Mouse (Mus musculus) liver, embryonic 16.5 days (tissue): ENCODE results near the gene Bex1. TPM values are rescaled to one million over a fixed set of nuclear protein-coding genes. Genes with fewer than 3 reads are reported as not detected.

ENCODE experiments used
- ATAC-seq: fragments of 200-750 bp; cut with Nextera tagmentation; 2 replicates; pipeline ENCODE4 v1.8.0; 2017; ENCODE audit warnings: low read depth, mild to moderate bottlenecking, moderate number of reproducible peaks, moderate library complexity
- H3K27ac ChIP-seq: fragments of 300-500 bp; sonication (generic); 2 replicates; pipeline ENCODE4 v1.5.1; 2014; ENCODE audit warnings: mild to moderate bottlenecking, low read length
- H3K27me3 ChIP-seq: fragments of 300-500 bp; sonication (generic); 2 replicates; pipeline ENCODE4 v1.6.1; 2014; ENCODE audit warnings: low read depth, low read length, mixed read lengths; ENCODE audit not compliant: control insufficient read depth, insufficient read depth
- H3K36me3 ChIP-seq: fragments of 300-500 bp; sonication (generic); 2 replicates; pipeline ENCODE4 v1.6.1; 2014; ENCODE audit warnings: mild to moderate bottlenecking; ENCODE audit not compliant: control insufficient read depth, insufficient read depth
- H3K4me1 ChIP-seq: fragments of 300-500 bp; sonication (generic); 2 replicates; pipeline ENCODE4 v1.6.1; 2014; ENCODE audit warnings: low read depth, low read length, mixed read lengths; ENCODE audit not compliant: control insufficient read depth
- H3K4me2 ChIP-seq: fragments of 300-500 bp; sonication (generic); 2 replicates; pipeline ENCODE4 v1.6.1; 2014; ENCODE audit warnings: low read depth, low read length, mixed read lengths
- H3K4me3 ChIP-seq: fragments of 300-500 bp; sonication (generic); 2 replicates; pipeline ENCODE4 v1.5.1; 2014; ENCODE audit warnings: low read depth, mild to moderate bottlenecking, low read length
- H3K9ac ChIP-seq: fragments of 300-500 bp; sonication (generic); 2 replicates; pipeline ENCODE4 v1.6.1; 2014; ENCODE audit warnings: low read depth, low read length
- H3K9me3 ChIP-seq: fragments of 300-500 bp; sonication (generic); replicated peaks from 2 replicates; pipeline ENCODE4 v1.6.1; 2016; ENCODE audit warnings: low read length; ENCODE audit not compliant: control insufficient read depth
- WGBS: fragments of 180-500 bp; shearing (Covaris S2); extraction: QIAGEN DNeasy Blood & Tissue Kit; methylation state at CpG from one replicate; pipeline ENCODE4 v1.1.7; 2014; ENCODE audit not compliant: insufficient replicate concordance; 5-methylcytosine and 5-hydroxymethylcytosine counted together
- microRNA-seq: library from miRNA; unstranded; fragments of <30 nt; microRNA quantifications from one replicate; pipeline ENCODE4, GENCODE M21; 2016
- polyA plus RNA-seq: library from polyadenylated mRNA; unstranded; fragments of >200 nt; fragmentation: Nextera tagmentation; extraction: Ambion mirVana; gene quantifications from 2 replicates; pipeline ENCODE4 v1.2.1, GENCODE M21; 2015

Gene Bex1
- polyA plus RNA-seq, 1 experiment from 2014 or later, result 205 TPM

- Histone ChIP-seq H3K36me3 (no peaks in the 10 kb centered on the region), H3K4me1 (no peaks in the 10 kb centered on the region), H3K4me2 (no peak overlapping the region), H3K27ac (no peak overlapping the region), H3K9me3 (no peaks in the 10 kb centered on the region), H3K9ac (no peak overlapping the region), H3K4me3 (no peak overlapping the region), H3K27me3 (no peaks in the 10 kb centered on the region)
- ATAC-seq, result peak; percentile 68
- WGBS, result 29% methylated on average over 1 of the region's 1 CpGs
Measured at GRCm38 (mm10) chrX:136183107-136183506, 32.2 kb downstream of the Bex1 start.

DNA sequence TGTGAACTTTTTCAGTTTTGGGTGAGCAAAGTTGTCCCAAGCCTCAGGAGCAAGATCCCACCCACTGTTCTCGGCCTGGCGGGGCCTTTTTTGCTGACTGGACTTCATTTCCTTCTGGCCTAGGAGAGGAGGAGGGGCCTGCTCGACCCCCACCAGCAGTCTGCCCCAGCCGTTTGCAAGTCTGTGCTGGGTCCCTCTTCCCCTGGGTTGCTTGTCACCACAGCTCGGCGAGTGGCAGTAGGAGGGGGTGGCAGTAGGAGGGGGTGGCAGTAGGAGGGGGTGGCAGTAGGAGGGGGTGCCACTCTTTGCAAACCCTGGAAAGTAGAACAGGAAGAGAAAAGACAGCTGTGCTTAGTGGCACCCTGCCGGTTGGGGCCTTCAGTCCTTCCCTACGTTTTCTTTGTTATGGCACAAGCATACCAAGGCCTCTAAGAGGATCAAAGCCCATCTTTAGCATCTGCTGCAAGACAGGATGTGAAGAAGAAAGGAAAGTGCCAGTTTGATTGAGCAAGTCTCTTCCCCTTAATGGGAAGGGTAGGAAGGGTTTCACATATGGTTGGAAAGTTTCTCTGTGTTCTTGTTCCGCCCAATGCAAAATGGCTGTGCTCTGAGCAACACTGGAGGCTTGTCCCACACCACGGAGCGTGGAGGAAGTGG, 34.3 kb downstream of the Bex1 start:
- Histone ChIP-seq H3K9ac (no peak overlapping the region), H3K27ac (no peak overlapping the region), H3K4me2 (no peak overlapping the region), H3K4me3 (no peak overlapping the region), H3K4me1 (no peaks in the 10 kb centered on the region), H3K27me3 (no peaks in the 10 kb centered on the region), H3K36me3 (no peaks in the 10 kb centered on the region), H3K9me3 (no peaks in the 10 kb centered on the region)
- ATAC-seq, result no peak
- WGBS, result 19% methylated on average over 11 of the region's 11 CpGs

GRCm38 (mm10) chrX:136172786-136173185, 42.5 kb downstream of the Bex1 start:
- Histone ChIP-seq H3K4me3 (peak overlapping the region; percentile 73), H3K4me2 (peak overlapping the region; percentile 59), H3K9me3 (no peaks in the 10 kb centered on the region), H3K4me1 (no peaks in the 10 kb centered on the region; the same call in 1 of the 2 replicates), H3K9ac (no peak overlapping the region), H3K36me3 (no peaks in the 10 kb centered on the region; the same call in 1 of the 2 replicates), H3K27me3 (no peaks in the 10 kb centered on the region), H3K27ac (no peak overlapping the region)
- no peak for ATAC-seq
- WGBS, result 30% methylated on average over 10 of the region's 10 CpGs

- no peaks in the 10 kb centered on the region for H3K27me3 ChIP-seq
- H3K27ac ChIP-seq, result peak within 1 kb of the TSS; percentile 84
- H3K4me3 ChIP-seq, result peak within 1 kb of the TSS; percentile 73
- H3K9ac ChIP-seq, result peak within 1 kb of the TSS; percentile 67
- WGBS, result 11% methylated on average over 10 of the region's 10 CpGs
- no peaks in the 10 kb centered on the region for H3K9me3 ChIP-seq
- peak; percentile 90 for ATAC-seq
- no peaks in the 10 kb centered on the region; the same call in 1 of the 2 replicates for H3K36me3 ChIP-seq
- peak within 1 kb of the TSS; percentile 59 for H3K4me2 ChIP-seq
- no peaks in the 10 kb centered on the region; the same call in 1 of the 2 replicates for H3K4me1 ChIP-seq
Measured at GRCm38 (mm10) chrX:136172118-136172551, 43.2 kb downstream of the Bex1 start, which contains the start of gene Tceal8. TSS of gene Tceal8 (minus strand) at chrX:136172342.

DNA sequence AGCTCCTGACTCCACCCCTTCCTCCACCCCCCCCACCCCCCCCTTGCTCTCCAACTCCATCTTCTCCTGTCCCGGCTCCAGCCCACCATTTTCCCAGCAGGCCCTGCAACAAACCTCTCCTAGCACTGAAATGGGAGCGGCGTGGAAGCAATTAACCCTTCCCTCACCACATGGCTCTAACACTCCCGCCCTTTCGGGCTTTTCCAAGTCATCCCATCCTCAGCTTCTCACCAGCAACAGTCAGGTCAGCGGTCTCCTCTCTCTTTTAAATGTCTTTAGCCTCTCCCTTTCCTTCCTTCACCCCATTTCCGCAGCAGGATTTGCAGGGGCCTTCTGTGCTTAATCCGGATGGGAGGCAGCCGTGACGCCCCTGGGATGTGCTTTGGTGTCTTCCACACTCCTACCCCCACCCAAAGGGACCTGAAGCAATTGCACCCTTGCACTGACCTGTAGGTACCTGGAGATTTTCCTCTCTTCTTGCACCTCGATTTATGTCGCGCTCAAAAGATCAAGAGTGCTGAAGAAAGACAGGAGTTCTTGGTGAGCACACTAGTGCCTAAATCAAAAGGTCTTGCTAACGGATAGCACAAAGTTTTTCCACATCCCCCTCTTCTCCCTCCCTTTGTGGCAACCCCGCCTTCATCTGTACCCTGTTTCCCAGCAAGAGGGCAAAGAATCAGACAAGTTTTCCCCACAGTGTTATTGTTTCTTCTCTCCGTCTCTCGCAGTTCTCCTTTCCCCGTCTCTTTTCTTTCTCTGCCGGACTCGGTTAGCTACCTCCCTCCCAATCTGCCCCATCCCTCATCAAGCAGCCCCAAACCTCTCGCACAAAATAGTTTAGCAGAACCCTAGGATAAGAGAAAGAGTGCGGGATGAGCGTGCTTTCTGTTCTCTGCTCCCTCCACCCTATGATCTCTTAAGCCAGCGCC, 43.9 kb downstream of the Bex1 start:
- peak; percentile 65 for ATAC-seq
- no peaks in the 10 kb centered on the region; the same call in 1 of the 2 replicates for H3K4me1 ChIP-seq
- peak overlapping the region; percentile 73 for H3K4me3 ChIP-seq
- H3K9me3 ChIP-seq, result no peaks in the 10 kb centered on the region
- H3K36me3 ChIP-seq, result no peaks in the 10 kb centered on the region; the same call in 1 of the 2 replicates
- WGBS, result 16% methylated on average over 24 of the region's 24 CpGs
- H3K4me2 ChIP-seq, result peak overlapping the region; percentile 59
- peak overlapping the region; percentile 84 for H3K27ac ChIP-seq
- H3K9ac ChIP-seq, result peak overlapping the region; percentile 67
- no peaks in the 10 kb centered on the region for H3K27me3 ChIP-seq

- H3K9ac ChIP-seq, result peak overlapping the region; percentile 45; the same call in 1 of the 2 replicates
Measured at GRCm38 (mm10) chrX:136170625-136171024, 44.7 kb downstream of the Bex1 start.

More at GRCm38 (mm10) chrX:136170625-136171024, 44.7 kb downstream of the Bex1 start:
- WGBS, result 32% methylated on average over 10 of the region's 10 CpGs
- no peaks in the 10 kb centered on the region for H3K9me3 ChIP-seq
- no peaks in the 10 kb centered on the region; the same call in 1 of the 2 replicates for H3K4me1 ChIP-seq
- no peaks in the 10 kb centered on the region for H3K27me3 ChIP-seq
- H3K4me3 ChIP-seq, result peak overlapping the region; percentile 73
- peak; percentile 79 for ATAC-seq
- no peaks in the 10 kb centered on the region; the same call in 1 of the 2 replicates for H3K36me3 ChIP-seq
- peak overlapping the region; percentile 84 for H3K27ac ChIP-seq
- peak overlapping the region; percentile 59 for H3K4me2 ChIP-seq

Small RNAs within 50 kb of the gene (microRNA-seq; reads per million reads assigned to microRNA genes)
- not detected for gene Mir6383

Other genes with a start within 250 kb of the Bex1 start
- 17.6 and 18.0 TPM in 2 replicates for gene Arxes2, start 221.7 kb downstream of the Bex1 start, polyA plus RNA-seq
- 7.7 and 8.4 TPM in 2 replicates for gene Arxes1, start 182.1 kb downstream of the Bex1 start, polyA plus RNA-seq
- gene Bex2, start 147.3 kb downstream of the Bex1 start, polyA plus RNA-seq, result 160 and 181 TPM in 2 replicates
- gene Nxf3, start 130.3 kb downstream of the Bex1 start, polyA plus RNA-seq, result 0.14 and 0.25 TPM in 2 replicates
- gene Bex4, start 76.5 kb downstream of the Bex1 start, polyA plus RNA-seq, result 131 and 159 TPM in 2 replicates
- 170 and 186 TPM in 2 replicates for gene Tceal8, start 43.2 kb downstream of the Bex1 start, polyA plus RNA-seq
- 11.0 and 11.9 TPM in 2 replicates for gene Tceal5, start 11.6 kb downstream of the Bex1 start, polyA plus RNA-seq
- gene Tceal7, start 734 bp downstream of the Bex1 start, polyA plus RNA-seq, result 7.5 and 15.7 TPM in 2 replicates
- gene Tceal9, start 29.6 kb upstream of the Bex1 start, polyA plus RNA-seq, result 234 and 259 TPM in 2 replicates
- 205 and 228 TPM in 2 replicates for gene Bex3, start 54.7 kb upstream of the Bex1 start, polyA plus RNA-seq